Mouse (Mus musculus) hindbrain, embryonic 10.5 days (tissue): ENCODE measurements around the gene Gna12. TPM values are rescaled to one million over a fixed set of nuclear protein-coding genes. Genes with fewer than 3 reads are reported as not detected.

Experiments used
- DNase-seq: peaks from one replicate; pipeline ENCODE4 v3.0.0-alpha.2; 2017; ENCODE audit warnings: low spot score
- H3K27ac ChIP-seq: fragments of 300-500 bp; sonication (generic); 2 replicates; pipeline ENCODE4 v1.5.1; 2016; ENCODE audit warnings: mild to moderate bottlenecking, moderate library complexity
- H3K27me3 ChIP-seq: fragments of 300-500 bp; sonication (generic); 2 replicates; pipeline ENCODE4 v1.6.1; 2016; ENCODE audit warnings: mild to moderate bottlenecking; ENCODE audit not compliant: poor library complexity, insufficient read depth, severe bottlenecking
- H3K36me3 ChIP-seq: fragments of 300-500 bp; sonication (generic); 2 replicates; pipeline ENCODE4 v1.6.1; 2016; ENCODE audit warnings: mild to moderate bottlenecking, moderate library complexity
- H3K4me1 ChIP-seq: fragments of 300-500 bp; sonication (generic); replicated peaks from 2 replicates; pipeline ENCODE4 v1.6.1; 2016; ENCODE audit warnings: mild to moderate bottlenecking
- H3K4me3 ChIP-seq: fragments of 300-500 bp; sonication (generic); 2 replicates; pipeline ENCODE4 v1.5.1; 2016; ENCODE audit warnings: mild to moderate bottlenecking, moderate library complexity
- H3K9me3 ChIP-seq: fragments of 300-500 bp; sonication (generic); 2 replicates; pipeline ENCODE4 v1.6.1; 2016; ENCODE audit warnings: mild to moderate bottlenecking, moderate library complexity
- WGBS: fragments of 180-500 bp; shearing (Covaris S2); methylation state at CpG from one replicate; pipeline ENCODE4 v1.1.7; 2016; 5-methylcytosine and 5-hydroxymethylcytosine counted together
- polyA plus RNA-seq: library from polyadenylated mRNA; unstranded; fragments of >200 nt; fragmentation: Nextera tagmentation; extraction: Ambion mirVana; gene quantifications from 2 replicates; pipeline ENCODE4 v1.2.1, GENCODE M21; 2016

Gene Gna12
- polyA plus RNA-seq, 1 experiment from 2014 or later: 11.3 TPM

DNA sequence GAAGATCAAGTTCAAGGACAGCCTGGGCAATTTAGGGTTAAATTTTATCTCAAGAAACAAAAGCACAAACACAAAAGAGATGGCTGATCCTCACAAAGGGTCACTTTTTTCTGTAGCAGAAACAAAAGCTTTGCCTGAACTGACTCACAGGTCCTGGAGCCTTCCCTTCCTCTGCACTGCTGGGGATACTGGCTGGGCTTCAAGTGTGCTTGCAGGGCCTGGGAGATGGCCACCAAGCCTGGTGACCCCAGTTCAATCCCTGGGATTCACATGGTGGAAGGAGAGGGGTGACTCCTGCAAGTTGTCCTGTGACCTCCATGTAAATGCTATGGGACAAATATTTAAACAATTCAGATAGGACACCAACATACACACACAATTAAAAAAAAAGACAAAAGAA, 40.7 kb downstream of the Gna12 start:
- Histone ChIP-seq H3K4me1 (peaks cover 50% of the 10 kb centered on the region), H3K36me3 (peaks cover 27% of the 10 kb centered on the region), H3K9me3 (no peaks in the 10 kb centered on the region), H3K27ac (0 out of 2 replicates have a peak overlapping the region, but pooled peaks have one; percentile 47), H3K4me3 (no peak overlapping the region), H3K27me3 (no peaks in the 10 kb centered on the region)
- DNase-seq: no peak

DNA sequence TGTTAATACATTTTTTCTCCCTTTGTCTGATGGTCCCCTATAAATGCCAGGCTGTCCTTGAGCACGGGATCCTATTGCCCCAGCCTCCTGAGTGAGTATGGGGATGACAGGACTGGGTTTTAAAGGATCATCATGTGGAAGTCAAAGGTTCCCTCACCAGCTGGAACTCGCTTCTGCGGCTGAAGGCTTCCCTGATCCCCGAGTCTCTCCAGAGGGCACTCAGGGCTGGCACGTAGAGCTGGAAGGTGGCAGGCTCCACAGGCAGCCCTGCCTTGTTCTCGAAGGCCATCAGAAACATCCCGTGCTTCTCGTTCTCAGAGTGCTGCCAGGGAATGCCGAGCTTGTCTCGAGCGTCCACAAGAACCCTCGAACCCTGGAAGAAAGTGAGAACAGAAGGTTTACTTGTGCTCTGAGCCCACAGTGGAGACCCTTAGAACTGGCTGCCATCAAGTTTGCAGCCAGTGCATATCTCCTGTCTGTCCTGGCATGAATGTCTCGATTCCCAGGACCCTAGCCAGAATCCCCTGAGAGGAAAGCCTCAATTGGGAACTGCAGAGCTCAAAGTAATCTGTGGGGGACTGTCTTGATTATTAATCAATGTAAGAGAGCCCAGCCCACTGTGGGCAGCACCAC, 44.9 kb downstream of the Gna12 start:
- H3K9me3 ChIP-seq: no peaks in the 10 kb centered on the region
- H3K27me3 ChIP-seq: no peaks in the 10 kb centered on the region
- DNase-seq: no peak
- H3K4me3 ChIP-seq: no peak overlapping the region
- H3K4me1 ChIP-seq: peaks cover 21% of the 10 kb centered on the region
- no peak overlapping the region for H3K27ac ChIP-seq
- H3K36me3 ChIP-seq: peaks cover 69% of the 10 kb centered on the region
- WGBS: 93% methylated on average over 13 of the region's 13 CpGs

DNA sequence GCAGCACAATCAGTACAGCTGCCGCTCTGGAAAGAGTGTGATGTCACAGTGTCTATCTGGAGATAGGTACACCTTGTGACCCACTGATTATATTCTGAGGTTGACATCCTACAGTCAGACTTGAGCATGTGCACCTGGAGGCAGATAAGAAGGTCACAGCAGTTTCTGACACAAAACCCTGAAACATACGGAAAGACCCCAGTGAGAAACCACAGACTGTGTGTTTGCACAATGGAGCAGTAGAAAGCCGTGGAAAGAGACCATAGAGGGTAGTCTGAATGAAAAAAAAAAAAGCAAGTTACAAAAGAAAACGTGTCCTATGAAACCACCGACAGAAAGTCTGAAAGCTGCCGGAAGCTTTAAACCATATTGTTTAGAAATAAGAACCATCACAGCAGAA, 45.9 kb downstream of the Gna12 start:
- 84% methylated on average over 6 of the region's 6 CpGs for WGBS
- DNase-seq: no peak
- H3K9me3 ChIP-seq: no peaks in the 10 kb centered on the region
- H3K27ac ChIP-seq: no peak overlapping the region
- H3K4me1 ChIP-seq: peaks cover 11% of the 10 kb centered on the region
- H3K4me3 ChIP-seq: no peak overlapping the region
- no peaks in the 10 kb centered on the region for H3K27me3 ChIP-seq
- peaks cover 79% of the 10 kb centered on the region for H3K36me3 ChIP-seq

DNA sequence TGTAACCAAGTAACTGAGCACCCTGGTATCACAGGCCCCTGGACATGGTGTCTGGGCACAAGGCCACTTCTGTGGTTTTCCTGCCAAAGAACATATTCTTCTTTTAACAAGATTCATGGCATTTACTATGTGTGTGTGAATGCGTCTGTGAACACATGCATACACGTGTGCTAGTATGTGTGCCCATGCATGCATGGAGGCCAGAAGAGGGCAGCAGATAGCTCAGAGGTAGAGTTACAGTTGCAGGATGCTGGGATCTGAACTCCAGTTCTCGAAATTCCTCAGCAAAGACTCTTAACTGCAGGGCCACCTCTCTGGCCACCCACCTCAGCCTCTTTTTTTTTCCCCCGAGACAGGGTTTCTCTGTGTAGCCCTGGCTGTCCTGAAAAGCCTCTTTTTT, 46.7 kb downstream of the Gna12 start:
- DNase-seq: no peak
- H3K4me1 ChIP-seq: peaks cover 4% of the 10 kb centered on the region; the same call in 1 of the 2 replicates
- no peaks in the 10 kb centered on the region for H3K27me3 ChIP-seq
- no peak overlapping the region for H3K27ac ChIP-seq
- WGBS: 96% methylated on average over 4 of the region's 4 CpGs
- no peak overlapping the region for H3K4me3 ChIP-seq
- no peaks in the 10 kb centered on the region for H3K9me3 ChIP-seq
- H3K36me3 ChIP-seq: peaks cover 80% of the 10 kb centered on the region

DNA sequence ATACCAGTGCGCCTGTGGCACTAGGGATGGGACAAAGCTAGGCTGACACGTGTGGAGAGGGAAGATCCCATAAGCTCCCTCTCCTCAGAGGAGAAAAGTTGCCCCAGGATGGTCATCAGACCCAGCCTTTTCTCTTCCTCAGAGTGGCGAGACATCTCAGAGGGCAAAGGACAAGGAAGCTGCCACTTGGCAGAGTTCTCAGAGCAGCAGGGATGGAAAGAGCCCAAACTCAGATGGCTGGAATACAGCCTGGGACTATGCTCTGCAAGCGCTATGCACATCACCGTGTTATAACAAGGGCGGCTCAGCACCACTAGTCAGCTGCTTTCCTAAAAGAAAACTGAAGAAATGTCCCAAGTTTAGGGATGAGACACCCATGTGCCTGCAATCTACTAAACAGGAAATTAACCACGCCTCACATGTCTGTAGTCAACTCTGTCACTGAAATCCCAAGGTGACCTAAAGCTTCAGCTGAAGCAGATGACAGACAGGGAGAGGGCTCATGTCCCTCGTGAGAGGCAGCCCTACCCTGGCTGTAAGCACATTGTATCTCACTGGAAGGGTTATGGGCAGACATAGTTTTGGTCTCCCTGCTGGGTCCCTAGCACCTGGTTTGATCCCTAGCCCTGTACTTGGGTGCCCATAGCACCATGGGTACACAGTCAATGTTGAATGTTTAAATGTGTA, 48.2 kb downstream of the Gna12 start:
- WGBS: 90% methylated on average over 8 of the region's 8 CpGs
- no peak overlapping the region for H3K27ac ChIP-seq

DNA sequence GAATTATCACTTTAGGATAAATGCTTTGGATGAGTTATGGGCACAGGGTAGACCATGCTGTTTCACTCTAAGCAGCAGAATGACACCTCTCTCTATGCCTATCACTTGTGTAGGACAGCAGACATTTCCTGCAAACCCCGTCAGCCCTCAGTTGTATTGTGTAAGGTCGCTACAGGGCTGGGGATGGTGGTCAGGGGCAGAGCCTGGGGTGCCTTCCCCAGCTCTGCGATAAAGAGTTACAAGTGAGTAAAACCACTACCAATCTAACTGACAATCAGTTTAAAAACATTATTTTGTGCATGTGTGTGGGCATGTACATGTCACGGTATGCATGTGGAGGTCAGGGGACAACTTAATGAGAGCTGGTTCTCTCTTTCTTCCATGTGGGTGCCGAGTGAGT, 49.1 kb downstream of the Gna12 start:
- Histone ChIP-seq H3K4me1 (peaks cover 1% of the 10 kb centered on the region; the same call in 1 of the 2 replicates), H3K9me3 (no peaks in the 10 kb centered on the region), H3K4me3 (no peak overlapping the region), H3K27me3 (no peaks in the 10 kb centered on the region), H3K27ac (no peak overlapping the region), H3K36me3 (peaks cover 86% of the 10 kb centered on the region)
- DNase-seq: no peak
- WGBS: 95% methylated on average over 5 of the region's 5 CpGs

More for the DNA sequence above, 48.2 kb downstream of the Gna12 start:
- Histone ChIP-seq H3K4me3 (no peak overlapping the region), H3K4me1 (peaks cover 4% of the 10 kb centered on the region; the same call in 1 of the 2 replicates), H3K27me3 (no peaks in the 10 kb centered on the region), H3K36me3 (peaks cover 86% of the 10 kb centered on the region), H3K9me3 (no peaks in the 10 kb centered on the region)
- no peak for DNase-seq

DNA sequence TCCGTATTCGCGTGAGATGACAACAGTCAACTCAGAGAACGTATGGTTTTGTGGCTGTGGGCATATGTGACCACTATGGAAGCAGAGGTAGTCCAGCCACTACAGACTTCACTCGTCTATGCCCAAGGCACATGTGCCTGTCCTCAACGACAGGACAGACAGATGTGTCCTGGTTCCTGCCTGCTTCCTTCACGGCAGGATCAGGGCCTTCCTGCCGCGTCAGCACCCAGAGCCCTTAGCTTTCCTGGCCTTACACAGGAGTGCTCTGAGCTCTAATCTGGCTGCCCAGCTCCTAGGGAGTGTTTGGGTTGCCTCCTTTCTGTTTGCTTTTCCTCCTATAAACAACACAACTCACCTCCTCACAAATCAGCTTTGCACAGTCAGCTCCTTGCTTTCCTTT, 53.3 kb downstream of the Gna12 start:
- DNase-seq: no peak
- no peaks in the 10 kb centered on the region for H3K27me3 ChIP-seq
- 84% methylated on average over 9 of the region's 9 CpGs for WGBS

DNA sequence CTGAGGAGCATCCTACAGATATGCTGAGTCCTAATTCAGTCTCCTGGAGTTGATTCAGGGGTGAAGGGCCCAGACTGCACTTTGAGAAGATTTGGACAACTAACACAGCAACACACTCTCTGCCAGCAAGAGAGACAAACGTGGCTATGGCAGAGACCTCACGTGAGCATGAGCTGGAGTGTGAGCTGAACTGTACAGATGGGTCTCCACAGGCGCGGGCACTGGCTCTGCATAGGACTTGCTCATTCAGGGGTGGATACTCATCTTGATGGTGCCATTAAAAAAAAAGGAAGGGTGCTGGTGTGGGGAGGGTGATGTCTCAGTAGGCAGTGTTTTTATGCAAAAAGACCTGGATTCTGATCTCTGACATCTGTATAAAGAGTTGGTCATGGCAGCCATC, 55.1 kb downstream of the Gna12 start:
- no peak for DNase-seq
- Histone ChIP-seq H3K9me3 (no peaks in the 10 kb centered on the region), H3K27me3 (no peaks in the 10 kb centered on the region), H3K4me3 (no peak overlapping the region), H3K4me1 (peaks cover 17% of the 10 kb centered on the region), H3K27ac (no peak overlapping the region), H3K36me3 (peaks cover 41% of the 10 kb centered on the region)
- 96% methylated on average over 4 of the region's 4 CpGs for WGBS

More for the DNA sequence above, 53.3 kb downstream of the Gna12 start:
- Histone ChIP-seq H3K36me3 (peaks cover 59% of the 10 kb centered on the region), H3K4me3 (no peak overlapping the region), H3K9me3 (no peaks in the 10 kb centered on the region), H3K27ac (no peak overlapping the region), H3K4me1 (peaks cover 6% of the 10 kb centered on the region)

DNA sequence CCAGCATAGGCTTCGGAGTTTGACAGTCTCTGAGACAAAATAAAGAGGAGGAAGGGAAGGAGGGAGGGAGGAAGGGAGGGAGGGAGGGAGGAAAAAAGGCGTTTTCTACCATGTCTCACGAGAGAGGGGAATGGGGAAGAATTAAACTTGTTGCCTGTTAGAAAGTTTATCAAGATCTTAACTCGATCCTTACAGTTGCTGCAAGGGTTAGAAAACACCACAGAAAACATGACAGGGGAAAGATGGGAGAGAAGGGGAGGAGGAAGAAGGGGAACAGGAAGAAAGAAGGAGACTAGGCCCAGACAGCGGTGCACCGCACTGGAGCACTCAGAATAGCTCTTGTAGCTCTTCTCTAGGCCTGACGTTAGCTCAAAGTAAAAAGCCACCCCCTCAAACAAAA, 58.1 kb downstream of the Gna12 start:
- no peak for DNase-seq
- no peaks in the 10 kb centered on the region for H3K9me3 ChIP-seq
- 76% methylated on average over 7 of the region's 7 CpGs for WGBS
- H3K27me3 ChIP-seq: no peaks in the 10 kb centered on the region
- peaks cover 14% of the 10 kb centered on the region; the same call in 1 of the 2 replicates for H3K36me3 ChIP-seq
- H3K27ac ChIP-seq: peak overlapping the region; percentile 60
- H3K4me3 ChIP-seq: no peak overlapping the region
- peaks cover 46% of the 10 kb centered on the region for H3K4me1 ChIP-seq

DNA sequence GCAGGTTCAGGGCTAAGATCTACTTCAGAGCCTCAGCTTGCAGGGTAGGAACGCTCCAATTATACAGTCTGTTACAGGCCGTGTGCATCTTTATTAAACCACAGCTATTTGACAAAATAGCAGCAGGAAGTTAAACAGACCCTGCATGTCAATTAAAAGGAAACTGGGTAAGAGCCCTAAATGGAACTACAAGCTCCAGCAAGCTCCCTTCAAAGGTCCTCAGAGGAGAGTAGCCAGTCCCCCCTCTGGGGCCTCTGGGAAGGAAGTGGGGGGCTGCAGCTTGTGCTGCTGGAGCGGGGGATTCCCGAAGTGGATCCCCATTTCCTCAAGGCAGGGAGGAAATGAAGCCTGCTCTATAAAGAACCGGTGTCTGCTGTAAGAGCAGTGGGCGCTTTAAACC, 58.6 kb downstream of the Gna12 start:
- Histone ChIP-seq H3K9me3 (no peaks in the 10 kb centered on the region), H3K4me3 (no peak overlapping the region), H3K27ac (peak overlapping the region; percentile 60), H3K4me1 (peaks cover 52% of the 10 kb centered on the region), H3K27me3 (no peaks in the 10 kb centered on the region), H3K36me3 (peaks cover 14% of the 10 kb centered on the region; the same call in 1 of the 2 replicates)
- 73% methylated on average over 6 of the region's 6 CpGs for WGBS
- DNase-seq: no peak

DNA sequence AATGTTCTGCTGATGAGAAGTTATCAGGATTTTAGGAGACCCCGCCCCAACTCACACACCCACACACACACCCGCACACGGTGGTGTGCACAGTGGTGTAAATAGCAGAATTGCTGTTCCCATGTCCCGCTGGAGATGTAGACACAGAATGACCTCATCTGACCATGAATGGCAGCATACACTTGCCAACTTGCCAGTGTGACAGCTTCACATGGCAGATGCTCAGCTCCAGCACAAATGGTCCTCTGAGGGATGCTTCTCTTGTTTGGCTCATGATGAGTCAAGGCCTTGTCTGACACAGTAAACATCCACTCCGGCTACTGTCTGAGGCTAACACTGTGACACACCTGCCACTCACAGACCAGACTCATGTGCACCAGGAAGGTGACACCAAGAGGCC, 61.9 kb downstream of the Gna12 start:
- Histone ChIP-seq H3K4me1 (peaks cover 57% of the 10 kb centered on the region), H3K9me3 (no peaks in the 10 kb centered on the region), H3K36me3 (peaks cover 12% of the 10 kb centered on the region; the same call in 1 of the 2 replicates), H3K4me3 (no peak overlapping the region), H3K27me3 (no peaks in the 10 kb centered on the region), H3K27ac (peak overlapping the region; percentile 91)
- DNase-seq: no peak
- WGBS: 78% methylated on average over 5 of the region's 5 CpGs

DNA sequence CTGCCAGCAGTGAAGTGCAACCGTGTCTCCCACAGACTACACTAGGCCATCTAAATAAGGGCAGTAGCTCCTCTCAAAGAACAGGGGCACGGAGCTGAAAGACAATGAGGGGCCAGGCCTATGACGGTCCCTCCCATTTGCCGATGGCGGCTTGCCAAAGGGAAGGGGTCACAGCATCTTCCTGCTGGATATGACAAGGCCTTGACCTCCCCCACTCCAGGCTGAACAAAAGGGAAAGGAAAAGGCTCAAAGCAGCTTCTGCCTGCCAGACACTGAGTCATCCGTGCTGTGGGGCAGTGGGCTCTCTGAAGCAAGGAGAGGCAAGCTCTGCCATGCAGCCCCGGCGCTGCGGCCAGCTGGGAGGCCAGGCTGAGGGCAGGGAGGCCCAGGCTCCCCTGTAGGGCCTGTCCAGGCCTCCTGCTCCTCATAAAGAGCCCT, 62.5 kb downstream of the Gna12 start:
- Histone ChIP-seq H3K4me3 (0 out of 2 replicates have a peak overlapping the region, but pooled peaks have one; percentile 23), H3K4me1 (peaks cover 57% of the 10 kb centered on the region), H3K27me3 (no peaks in the 10 kb centered on the region), H3K36me3 (peaks cover 15% of the 10 kb centered on the region; the same call in 1 of the 2 replicates), H3K9me3 (no peaks in the 10 kb centered on the region), H3K27ac (peak overlapping the region; percentile 91)
- DNase-seq: peak; percentile 81
- 14% methylated on average over 9 of the region's 9 CpGs for WGBS

DNA sequence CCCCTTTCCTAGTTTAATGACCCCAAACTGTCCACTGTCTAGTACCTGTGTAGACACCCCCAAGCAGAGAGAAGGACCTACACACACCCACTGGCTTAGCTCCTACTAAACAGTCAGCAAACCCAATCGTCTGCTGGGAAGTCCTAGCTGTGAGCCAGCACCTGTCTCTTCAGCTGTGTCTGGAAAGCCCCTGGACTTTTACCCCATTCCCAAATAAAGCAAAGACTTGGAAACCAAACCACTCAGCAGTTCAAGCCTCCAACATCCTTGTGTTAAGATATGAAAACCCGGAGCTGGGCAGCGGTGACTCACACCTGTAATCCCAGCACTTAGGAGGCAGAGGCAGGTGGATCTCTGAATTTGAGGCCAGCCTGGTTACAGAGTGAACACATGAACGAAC, 63.7 kb downstream of the Gna12 start:
- H3K4me1 ChIP-seq: peaks cover 47% of the 10 kb centered on the region
- WGBS: 94% methylated on average over 4 of the region's 4 CpGs
- peaks cover 27% of the 10 kb centered on the region for H3K36me3 ChIP-seq
- H3K27me3 ChIP-seq: no peaks in the 10 kb centered on the region
- no peak overlapping the region for H3K4me3 ChIP-seq
- no peak for DNase-seq
- peak overlapping the region; percentile 91; the same call in 1 of the 2 replicates for H3K27ac ChIP-seq
- no peaks in the 10 kb centered on the region for H3K9me3 ChIP-seq
